Mouse (Mus musculus): ENCODE results near the gene Gm3286. TPM values are rescaled to one million over a fixed set of nuclear protein-coding genes. Genes with fewer than 3 reads are reported as not detected.

Gene Gm3286
- total RNA-seq (2023; ENCODE audit: inconsistent age): not detected in 4 replicates

GRCm38 (mm10) chr5:95510458-95510857, at the start of gene Gm3286:
Gene Gm3286 (plus strand): TSS chr5:95510758.

Other genes with a start within 250 kb of the Gm3286 start
- not detected in 4 replicates for gene Gm10424, start 238.0 kb upstream of the Gm3286 start, total RNA-seq (2023; ENCODE audit: inconsistent age)
- gene Gm3259, start 204.8 kb upstream of the Gm3286 start, total RNA-seq (2023; ENCODE audit: inconsistent age): not detected in 4 replicates
- gene D5Ertd577e, start 54.0 kb upstream of the Gm3286 start, total RNA-seq (2023; ENCODE audit: inconsistent age): not detected in 4 replicates
- not detected in 4 replicates for gene Gm7971, start 84.1 kb downstream of the Gm3286 start, total RNA-seq (2023; ENCODE audit: inconsistent age)
- not detected in 4 replicates for gene Gm7978, start 225.4 kb downstream of the Gm3286 start, total RNA-seq (2023; ENCODE audit: inconsistent age)
- not detected in 4 replicates for gene Gm7982, start 231.3 kb downstream of the Gm3286 start, total RNA-seq (2023; ENCODE audit: inconsistent age)